Mouse (Mus musculus) urinary bladder, postnatal 36 days (tissue): ENCODE measurements around the gene Epb41l1.
"Not testable (repeated sequence)": the region's sequence is repeated elsewhere in the genome, so short reads cannot be mapped to it uniquely, and the experiment has no call there.

Source experiments
- DNase-seq, 2 experiments: peaks; one replicate each; pipeline ENCODE4 v3.0.0; 2022; ENCODE audit warnings: low spot score in 2 of 2, mixed read lengths in 1 of 2

Epb41l1 gene

DNA sequence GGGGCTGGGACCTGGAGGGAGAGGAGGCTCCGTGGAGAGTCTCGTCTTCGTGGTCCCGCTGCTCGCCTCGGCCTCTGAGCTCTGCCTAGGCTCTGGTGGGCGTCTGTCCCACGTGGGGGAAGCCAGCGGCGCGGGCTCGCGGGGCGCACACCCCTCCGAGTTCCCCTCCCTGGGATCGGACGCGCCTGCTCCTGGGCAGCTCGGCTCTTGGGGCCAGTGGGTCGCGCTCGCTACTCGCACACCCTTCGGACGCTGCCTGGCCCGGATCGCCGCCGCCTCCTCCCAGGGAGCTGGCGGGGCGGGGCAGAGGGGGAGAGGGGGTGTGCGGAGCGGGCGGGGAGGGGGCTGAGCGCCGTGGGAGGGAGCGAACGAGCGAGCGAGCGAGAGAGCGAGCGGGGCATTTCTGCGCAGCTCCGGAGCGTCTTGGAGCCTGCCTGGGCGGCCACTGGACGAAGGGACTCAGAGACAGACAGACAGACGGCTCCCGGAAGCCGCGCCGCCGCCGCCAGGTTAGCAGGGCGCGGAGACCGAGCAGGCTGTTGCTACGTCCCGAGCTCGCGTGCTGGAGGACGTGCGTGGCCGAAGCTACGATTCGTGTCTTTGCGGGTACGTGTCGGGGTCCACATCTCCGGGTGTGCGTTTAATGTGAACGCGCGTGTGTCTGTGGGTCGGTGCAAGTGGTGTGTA, at the start of gene Epb41l1:
Gene Epb41l1, plus strand, starts transcription at position 216 of the 687 bp plus-strand sequence.
- peak; percentile 54 to 68 for DNase-seq

- no peak for DNase-seq
Measured at GRCm38 (mm10) chr2:156376956-156377355, 43.8 kb upstream of the Epb41l1 start.

DNA sequence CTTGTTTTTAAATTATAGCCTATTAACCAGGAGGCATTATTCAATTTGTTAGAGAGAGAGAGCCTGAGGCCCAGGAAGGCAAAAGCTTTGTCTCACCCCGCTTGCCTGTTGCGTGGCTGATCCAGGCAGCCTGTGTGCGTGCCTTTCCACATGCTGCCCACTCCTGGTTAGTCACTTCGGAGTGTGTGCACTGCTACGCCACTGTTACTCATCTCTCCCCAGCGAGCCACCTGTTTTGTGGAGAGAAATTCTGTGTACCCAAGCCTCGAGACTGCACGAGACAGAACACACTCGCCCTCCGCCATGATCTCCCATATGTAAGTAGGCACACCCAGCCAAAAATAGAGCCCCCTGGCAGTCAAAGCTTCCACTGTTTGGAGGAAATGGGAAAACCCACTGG, 40.8 kb upstream of the Epb41l1 start:
- no peak for DNase-seq

GRCm38 (mm10) chr2:156381350-156381749, 39.4 kb upstream of the Epb41l1 start:
- DNase-seq, result no peak

DNA sequence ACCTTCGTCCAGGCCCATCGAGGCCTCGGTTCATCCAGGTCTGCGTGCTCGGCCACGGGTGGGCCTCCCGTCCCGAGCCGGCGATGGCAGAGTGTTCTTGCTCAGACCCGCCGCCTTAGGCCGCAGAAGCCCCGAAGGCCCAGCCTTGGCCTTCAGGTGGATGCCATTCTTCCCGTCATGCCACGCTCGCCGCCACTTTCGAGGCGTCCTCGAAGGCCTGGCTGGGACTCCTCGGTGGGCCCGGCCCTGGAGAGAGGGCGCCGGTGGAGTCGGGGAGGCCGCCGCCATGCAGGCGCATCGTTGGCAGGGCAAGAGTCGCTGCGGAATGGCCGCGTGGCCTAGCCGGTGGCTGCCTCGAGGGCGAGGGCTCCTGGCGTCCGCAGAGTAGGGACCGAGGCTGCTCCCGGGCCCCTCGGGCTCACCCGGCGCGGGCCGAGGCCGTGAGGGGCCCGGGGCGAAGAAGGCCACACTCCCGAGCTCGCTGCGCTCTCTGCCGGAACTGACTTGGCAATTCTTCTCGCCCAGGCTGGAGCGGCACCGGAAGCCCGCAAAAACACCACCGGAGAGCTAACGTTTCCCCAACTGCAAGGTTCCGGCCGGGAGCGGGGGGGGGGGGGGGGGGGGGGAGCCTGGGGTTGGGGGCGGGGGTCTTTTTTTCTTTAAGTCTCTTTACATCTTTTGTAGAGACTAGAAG, 28.1 kb upstream of the Epb41l1 start:
- DNase-seq, result peak; percentile 43 to 74

DNA sequence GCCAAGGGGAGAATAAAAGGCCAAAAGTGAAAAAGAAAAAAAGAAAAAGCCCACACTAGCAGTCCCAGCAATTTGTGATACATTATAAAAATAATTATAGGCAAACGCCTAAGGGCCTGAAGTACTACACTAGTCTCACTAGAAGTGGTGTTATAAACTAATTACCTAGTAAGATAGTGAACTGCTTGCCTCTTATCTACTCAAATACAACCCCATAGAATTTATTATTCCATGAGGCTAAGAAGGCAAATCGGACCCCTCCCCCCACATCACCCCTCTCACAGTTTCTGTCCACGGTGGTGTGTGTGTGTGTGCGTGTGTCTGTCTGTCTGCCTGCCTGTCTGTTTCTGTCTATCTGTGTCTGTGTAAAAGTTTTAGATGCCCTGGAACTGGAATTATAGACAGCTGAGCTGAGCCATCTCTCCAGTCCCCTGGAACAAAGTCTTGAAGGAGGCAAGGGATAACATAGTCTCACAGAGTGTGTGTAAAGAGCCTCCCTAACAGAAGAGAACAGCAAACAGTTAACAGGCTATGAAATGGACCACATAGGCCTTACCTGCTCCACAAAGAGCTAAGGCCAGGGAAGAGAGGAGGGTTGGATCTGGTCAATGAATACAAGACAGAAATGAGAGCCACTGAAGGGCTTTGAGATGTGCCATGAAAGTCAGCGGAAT, 27.4 kb upstream of the Epb41l1 start:
- no peak for DNase-seq

- DNase-seq, result no peak
Measured at GRCm38 (mm10) chr2:156394282-156394681, 26.4 kb upstream of the Epb41l1 start.

DNA sequence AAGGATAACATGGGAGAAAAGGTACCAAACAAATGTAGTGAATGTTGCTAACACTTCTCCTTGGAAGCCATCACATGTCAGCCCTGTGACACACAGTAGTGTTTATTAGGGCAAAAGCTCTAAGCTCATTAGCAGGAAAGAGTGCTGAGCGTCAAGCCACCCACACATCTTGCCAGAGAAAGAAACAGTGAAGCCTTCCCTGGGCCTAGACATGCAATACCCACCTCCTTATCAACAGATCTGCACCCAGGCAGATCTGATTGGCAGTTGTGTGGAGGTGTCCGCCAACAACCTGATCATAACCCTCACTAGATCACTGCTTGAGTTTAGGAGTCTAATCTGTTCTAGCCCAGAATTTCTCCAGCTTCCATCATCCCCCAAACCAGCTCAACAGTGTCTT, 24.6 kb upstream of the Epb41l1 start:
- DNase-seq, result no peak

DNA sequence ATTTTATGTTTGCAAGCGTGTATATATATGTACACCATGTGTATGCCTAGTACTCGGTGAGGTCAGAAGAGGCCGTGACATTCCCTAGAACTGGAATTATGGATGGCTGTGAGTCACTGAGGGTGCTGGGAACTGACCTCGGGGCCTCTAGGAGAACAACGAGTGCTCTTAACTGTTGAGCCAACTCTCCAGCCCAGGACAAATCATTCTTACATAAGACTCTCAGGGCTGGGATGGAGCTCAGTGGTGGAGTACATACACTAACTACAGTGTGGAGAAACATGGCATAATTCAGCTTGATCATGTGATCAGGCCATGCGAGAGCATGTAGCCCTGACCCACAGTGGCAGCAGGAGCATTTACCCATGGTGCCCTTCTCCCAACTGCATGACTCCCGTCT, 22.7 kb upstream of the Epb41l1 start:
- DNase-seq, result no peak

DNA sequence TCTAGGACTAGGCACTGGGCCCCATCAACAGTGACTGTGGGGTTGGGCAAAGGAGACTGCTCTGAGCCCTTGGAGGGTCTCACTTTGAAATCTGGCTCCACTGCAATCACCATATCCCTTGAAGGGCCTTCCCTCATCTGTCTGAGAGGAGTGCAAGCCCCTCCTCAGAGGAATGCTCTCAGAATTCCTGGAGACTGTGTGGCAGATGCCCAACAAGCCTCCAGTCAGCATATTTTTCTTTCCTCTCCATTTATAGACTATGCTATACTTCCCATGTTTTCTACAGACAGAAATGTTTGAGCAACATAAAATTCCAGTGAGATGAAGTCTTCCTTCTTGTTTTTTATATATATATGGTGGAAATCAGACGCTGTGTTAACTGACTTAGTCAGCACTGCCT, 21.2 kb upstream of the Epb41l1 start:
- no peak for DNase-seq

GRCm38 (mm10) chr2:156401331-156401730, 19.4 kb upstream of the Epb41l1 start:
- no peak for DNase-seq

DNA sequence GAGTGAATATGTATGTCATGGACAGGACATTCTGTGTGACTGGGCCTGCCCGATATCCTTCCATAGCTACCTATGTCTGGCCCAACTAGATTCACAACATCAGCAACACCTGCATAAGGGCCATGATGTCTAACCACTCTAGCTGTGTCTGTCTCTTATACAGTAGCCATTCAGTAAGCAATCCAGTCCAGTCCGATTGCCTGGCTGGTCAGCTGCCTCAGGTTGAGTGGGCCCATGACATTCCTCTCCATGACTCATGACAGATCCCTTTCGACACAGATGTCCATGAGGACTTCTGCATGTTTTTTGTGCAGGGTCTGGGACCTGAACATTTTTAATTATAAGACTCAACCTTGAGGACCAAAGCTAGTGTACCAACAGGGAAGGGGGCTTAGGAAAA, 18.7 kb upstream of the Epb41l1 start:
- no peak for DNase-seq

GRCm38 (mm10) chr2:156406987-156407386, 13.7 kb upstream of the Epb41l1 start:
- no peak for DNase-seq

DNA sequence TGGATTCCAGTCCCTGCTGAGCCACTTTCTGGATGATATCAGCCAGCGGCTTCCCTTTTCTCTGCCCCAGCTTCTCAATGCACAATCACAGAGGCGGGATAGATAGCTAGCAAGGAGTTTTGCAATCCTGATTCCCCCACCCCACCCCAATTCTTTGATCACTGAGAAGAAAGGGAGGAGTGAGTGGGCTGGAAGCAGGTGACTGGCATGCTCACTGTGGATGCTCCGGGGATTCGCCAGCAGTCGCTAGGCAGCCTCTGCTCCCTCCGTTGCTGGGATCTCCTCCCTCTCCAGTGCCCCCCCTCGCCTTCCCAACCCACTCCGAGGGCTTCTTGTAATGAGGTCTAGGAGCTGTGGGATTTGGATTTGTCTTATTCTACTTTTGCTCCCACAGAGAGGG, 12.5 kb upstream of the Epb41l1 start:
- DNase-seq, result no peak

- not testable (repeated sequence) for DNase-seq
Measured at GRCm38 (mm10) chr2:156411348-156411747, 9.4 kb upstream of the Epb41l1 start.

GRCm38 (mm10) chr2:156414996-156415395, 5.7 kb upstream of the Epb41l1 start:
- DNase-seq, result no peak

DNA sequence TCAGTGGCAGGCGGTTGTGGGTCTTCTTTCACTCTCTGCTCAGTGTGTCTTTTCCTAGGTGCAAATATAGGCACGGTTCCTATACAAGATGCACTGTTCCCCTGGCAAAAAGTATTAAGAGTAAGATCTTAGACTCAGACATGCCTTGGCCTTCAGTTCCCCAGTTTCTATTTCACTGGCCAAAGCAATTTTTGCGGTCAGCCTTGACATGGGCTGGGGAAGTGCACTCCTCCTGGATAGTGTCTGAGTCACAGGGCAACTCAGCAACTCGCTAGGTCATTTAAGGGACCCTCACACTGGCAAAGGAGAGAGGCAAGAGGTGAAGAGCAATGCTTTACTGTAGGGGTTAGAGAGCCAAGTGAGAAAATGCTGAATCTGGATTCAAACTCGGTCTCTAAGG, 5.0 kb upstream of the Epb41l1 start:
- no peak for DNase-seq

DNA sequence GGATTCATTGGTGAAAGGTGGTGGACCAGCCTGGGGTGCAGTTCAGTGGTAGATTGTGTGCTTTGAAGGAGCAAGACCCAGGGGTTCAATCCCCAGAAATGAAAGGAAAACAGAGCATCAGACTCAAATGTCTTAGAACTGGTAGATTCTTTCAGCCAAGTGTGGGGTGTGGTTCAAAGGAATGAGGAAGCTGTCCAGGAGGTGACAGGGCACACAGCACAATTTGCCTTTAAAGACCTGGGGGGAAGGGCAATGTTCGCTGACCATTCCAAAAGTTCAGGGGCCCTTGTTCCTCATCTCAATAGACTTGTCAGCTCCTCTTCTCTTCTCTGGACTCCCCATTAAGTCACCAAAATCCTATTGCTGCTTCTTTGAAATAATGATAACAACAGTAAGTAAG, 3.5 kb upstream of the Epb41l1 start:
- no peak for DNase-seq

DNA sequence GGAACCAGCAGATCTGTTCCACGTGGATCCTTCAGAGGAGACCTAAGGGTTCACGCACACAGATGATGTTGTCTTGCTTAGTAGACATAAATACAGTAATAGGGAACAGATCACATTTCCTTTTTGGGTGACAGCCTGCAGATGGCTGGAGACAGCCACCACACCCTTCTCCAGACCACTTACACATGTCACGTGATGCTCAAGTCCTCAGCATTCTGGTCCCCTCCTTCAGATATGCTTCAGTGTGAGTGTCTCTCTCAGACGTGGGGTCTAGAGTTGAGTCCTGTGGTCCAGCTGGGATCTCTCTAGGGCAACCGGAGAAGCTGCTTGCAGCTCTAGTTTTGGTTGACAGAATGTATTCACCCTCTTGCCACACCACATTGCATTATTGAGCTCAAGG, 2.2 kb upstream of the Epb41l1 start:
- no peak for DNase-seq

GRCm38 (mm10) chr2:156420327-156420693, 399 bp upstream of the Epb41l1 start:
- no peak for DNase-seq

DNA sequence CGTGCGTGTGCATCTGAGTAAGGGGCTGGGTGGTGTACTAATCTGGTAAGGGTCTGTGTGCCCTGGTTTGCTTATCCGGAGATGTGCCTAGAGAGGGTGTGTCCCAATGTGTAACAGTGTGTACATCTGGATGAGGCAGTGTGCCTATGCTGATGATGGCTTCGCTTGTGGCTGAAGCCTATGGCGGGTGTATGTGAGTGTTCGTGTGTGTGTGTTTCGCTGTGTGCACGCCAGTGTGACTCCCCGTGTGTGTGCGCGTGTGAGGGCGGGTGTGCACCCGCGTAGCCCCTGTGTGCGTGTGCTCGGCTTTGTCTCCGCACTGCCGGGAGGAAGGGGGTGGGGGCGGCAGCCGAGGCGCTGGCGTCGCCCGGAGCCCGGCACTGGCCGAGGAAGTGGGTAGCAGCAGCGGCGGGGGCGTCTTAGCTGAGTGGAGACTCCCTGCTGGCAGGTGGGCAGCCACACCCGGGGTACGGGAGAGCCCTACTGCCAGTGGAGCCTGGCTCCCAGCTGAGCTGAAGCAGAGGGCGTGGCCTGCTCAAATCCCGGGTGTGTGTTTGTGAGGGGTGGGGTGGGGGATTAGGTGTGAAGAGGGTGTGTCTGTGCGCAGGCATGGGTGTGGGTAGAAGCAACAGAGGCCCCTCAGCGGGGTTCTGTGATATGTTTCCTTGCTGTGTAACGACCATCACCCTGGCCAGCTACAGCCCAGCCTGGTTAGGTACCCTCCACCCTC, 837 bp downstream of the Epb41l1 start:
- DNase-seq, result peak; percentile 26 to 37

- DNase-seq, result peak in 1 of 2 experiments; percentile 45
Measured at GRCm38 (mm10) chr2:156422631-156423030, 1.9 kb downstream of the Epb41l1 start.
